Mouse (Mus musculus) myocyte (in vitro differentiated cells): ENCODE results near the gene Per1. TPM values are rescaled to one million over a fixed set of nuclear protein-coding genes. Genes with fewer than 3 reads are reported as not detected.

Experiments used
- H3K27me3 ChIP-seq: one replicate; pipeline ENCODE4 v1.6.1; 2011; ENCODE audit not compliant: control insufficient read depth, insufficient read depth, insufficient read length
- H3K36me3 ChIP-seq: one replicate; pipeline ENCODE4 v1.6.1; 2011; ENCODE audit not compliant: control insufficient read depth, insufficient read depth
- H3K4me2 ChIP-seq: one replicate; pipeline ENCODE4 v1.6.1; 2011; ENCODE audit warnings: low read depth, control low read depth
- H3K4me3 ChIP-seq: one replicate; pipeline ENCODE4 v1.5.1; 2011; ENCODE audit warnings: mild to moderate bottlenecking, control low read depth, moderate library complexity
- H3K79me2 ChIP-seq: one replicate; pipeline ENCODE4 v1.6.1; 2011; ENCODE audit not compliant: control insufficient read depth, insufficient read depth
- H3ac ChIP-seq: one replicate; pipeline ENCODE4 v1.6.1; 2011; ENCODE audit not compliant: control insufficient read depth, insufficient read length
- CEBPB ChIP-seq: IDR thresholded peaks from 2 replicates; pipeline ENCODE4 v1.6.1; 2011; ENCODE audit warnings: mild to moderate bottlenecking, moderate library complexity; ENCODE audit not compliant: poor library complexity, insufficient read depth, severe bottlenecking
- E2F4 ChIP-seq: IDR thresholded peaks from one replicate; pipeline ENCODE4 v1.6.1; 2011; ENCODE audit warnings: mild to moderate bottlenecking, control low read depth, moderate library complexity; ENCODE audit not compliant: insufficient read depth
- MAX ChIP-seq: IDR thresholded peaks from one replicate; pipeline ENCODE4 v1.6.1; 2011; ENCODE audit warnings: low read depth, mild to moderate bottlenecking, control low read depth
- MYOD1 ChIP-seq, 3 experiments: IDR thresholded peaks; one replicate each; pipeline ENCODE4 v1.6.1; 2011; ENCODE audit warnings: control low read depth in 2 of 3, low read depth in 2 of 3, mild to moderate bottlenecking in 2 of 3, moderate library complexity in 1 of 3; ENCODE audit not compliant: insufficient read length in 2 of 3, control insufficient read depth in 1 of 3
- MYOG ChIP-seq, 3 experiments: IDR thresholded peaks; one replicate each; pipeline ENCODE4 v1.6.1; 2011; ENCODE audit warnings: control low read depth in 2 of 3, low read depth in 2 of 3, mild to moderate bottlenecking in 2 of 3; ENCODE audit not compliant: insufficient read length in 2 of 3, control insufficient read depth in 1 of 3, insufficient read depth in 1 of 3
- POLR2A ChIP-seq: IDR thresholded peaks from one replicate; pipeline ENCODE4 v1.6.1; 2011; ENCODE audit warnings: low read depth, mild to moderate bottlenecking, control low read depth, moderate library complexity; ENCODE audit not compliant: insufficient read length
- POLR2AphosphoS2 ChIP-seq: IDR thresholded peaks from one replicate; pipeline ENCODE4 v1.6.1; 2011; ENCODE audit warnings: low read depth, control low read depth; ENCODE audit not compliant: insufficient read length
- REST ChIP-seq: IDR thresholded peaks from one replicate; pipeline ENCODE4 v1.6.1; 2011; ENCODE audit warnings: mild to moderate bottlenecking, control low read depth, moderate library complexity; ENCODE audit not compliant: insufficient read depth, insufficient read length
- SRF ChIP-seq: IDR thresholded peaks from one replicate; pipeline ENCODE4 v1.6.1; 2011; ENCODE audit warnings: low read depth; ENCODE audit not compliant: control insufficient read depth, insufficient read length
- TCF12 ChIP-seq: IDR thresholded peaks from one replicate; pipeline ENCODE4 v1.6.1; 2011; ENCODE audit warnings: mild to moderate bottlenecking, control low read depth; ENCODE audit not compliant: poor library complexity, insufficient read depth, severe bottlenecking
- TCF3 ChIP-seq: IDR thresholded peaks from one replicate; pipeline ENCODE4 v1.6.1; 2011; ENCODE audit warnings: low read depth, control low read depth; ENCODE audit not compliant: insufficient read length
- USF1 ChIP-seq: IDR thresholded peaks from one replicate; pipeline ENCODE4 v1.6.1; 2011; ENCODE audit warnings: low read depth, mild to moderate bottlenecking, control low read depth, moderate library complexity
- polyA plus RNA-seq: library from polyadenylated mRNA; unstranded; fragments of >200 nt; fragmentation: generic; extraction: Trizol; gene quantifications from one replicate; pipeline ENCODE4 v1.2.1, GENCODE M21; 2012; ENCODE audit warnings: missing spikeins

The Per1 gene
- polyA plus RNA-seq, 1 experiment, result 8.9 TPM

DNA sequence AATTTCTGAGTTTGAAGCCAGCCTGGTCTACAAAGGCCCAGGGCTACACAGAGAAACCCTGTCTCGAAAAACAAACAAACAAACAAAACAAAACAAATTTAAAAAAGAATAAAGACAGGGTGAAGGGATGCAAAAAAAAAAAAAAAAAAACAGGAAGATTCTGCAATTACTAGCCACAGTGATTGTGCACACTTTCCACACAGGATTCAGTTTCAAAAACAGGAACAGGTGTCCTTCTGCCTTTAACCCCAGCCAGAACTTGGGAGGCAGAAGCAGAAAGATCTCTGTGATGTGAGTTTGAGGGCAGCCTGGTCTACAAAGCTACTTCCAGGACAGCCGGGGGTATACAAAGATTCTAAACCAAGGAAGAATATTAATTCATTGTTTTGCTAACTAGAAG, 36.8 kb upstream of the Per1 start:
- Histone ChIP-seq H3K4me3 (peak overlapping the region; percentile 66), H3K27me3 (no peaks in the 10 kb centered on the region), H3ac (no peak overlapping the region), H3K4me2 (peak overlapping the region; percentile 88), H3K36me3 (no peaks in the 10 kb centered on the region), H3K79me2 (peaks cover 23% of the 10 kb centered on the region)
- TF ChIP-seq MYOG (IDR thresholded peaks at IDR 0.05; ENCODE audit: control insufficient read depth in 1 of 3, insufficient read depth in 1 of 3, insufficient read length in 2 of 3, low read depth in 2 of 3) (no peak), MYOD1 (IDR thresholded peaks at IDR 0.05; ENCODE audit: control insufficient read depth in 1 of 3, insufficient read length in 2 of 3, low read depth in 2 of 3) (peak in 2 of 3 experiments; percentile 35 to 43)

DNA sequence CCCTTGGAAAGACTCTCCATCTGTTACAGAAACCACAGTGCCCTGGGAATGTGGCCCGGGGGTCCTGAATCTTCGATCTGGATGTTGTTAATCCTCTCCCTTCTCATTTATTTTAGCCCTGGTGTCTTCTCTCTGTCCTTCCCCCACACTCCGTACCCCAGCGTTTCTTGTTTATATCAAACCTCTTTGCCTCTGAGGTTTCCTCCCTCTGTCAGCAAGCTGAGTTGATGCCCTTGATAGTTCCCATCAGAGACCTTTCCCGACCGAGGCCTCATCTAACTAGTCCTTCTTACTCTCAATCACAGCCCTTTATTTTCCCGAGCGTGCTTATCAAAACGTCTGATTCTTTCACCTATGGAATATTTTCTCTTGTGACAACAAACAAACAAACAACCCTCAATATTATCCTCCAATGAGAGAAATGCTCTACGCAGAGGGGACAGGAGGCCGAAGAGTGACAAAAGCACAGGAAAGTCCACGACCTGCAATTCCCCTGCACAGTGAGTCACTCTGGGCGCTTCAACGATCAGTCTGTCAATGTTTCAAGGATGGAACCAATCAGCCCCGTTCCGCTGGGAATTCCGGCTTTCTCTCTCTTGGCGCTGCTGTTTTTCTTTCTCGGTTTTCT, 36.2 kb upstream of the Per1 start:
- Histone ChIP-seq H3K79me2 (peaks cover 23% of the 10 kb centered on the region), H3K36me3 (no peaks in the 10 kb centered on the region), H3K4me3 (peak overlapping the region; percentile 66), H3K27me3 (no peaks in the 10 kb centered on the region), H3K4me2 (peak overlapping the region; percentile 88), H3ac (peak overlapping the region; percentile 75)
- TF ChIP-seq TCF3 (no peak), MYOD1 (IDR thresholded peaks at IDR 0.05; ENCODE audit: control insufficient read depth in 1 of 3, insufficient read length in 2 of 3, low read depth in 2 of 3) (no peak), REST (no peak), POLR2A (no peak), E2F4 (no peak), MAX (no peak), USF1 (no peak)

DNA sequence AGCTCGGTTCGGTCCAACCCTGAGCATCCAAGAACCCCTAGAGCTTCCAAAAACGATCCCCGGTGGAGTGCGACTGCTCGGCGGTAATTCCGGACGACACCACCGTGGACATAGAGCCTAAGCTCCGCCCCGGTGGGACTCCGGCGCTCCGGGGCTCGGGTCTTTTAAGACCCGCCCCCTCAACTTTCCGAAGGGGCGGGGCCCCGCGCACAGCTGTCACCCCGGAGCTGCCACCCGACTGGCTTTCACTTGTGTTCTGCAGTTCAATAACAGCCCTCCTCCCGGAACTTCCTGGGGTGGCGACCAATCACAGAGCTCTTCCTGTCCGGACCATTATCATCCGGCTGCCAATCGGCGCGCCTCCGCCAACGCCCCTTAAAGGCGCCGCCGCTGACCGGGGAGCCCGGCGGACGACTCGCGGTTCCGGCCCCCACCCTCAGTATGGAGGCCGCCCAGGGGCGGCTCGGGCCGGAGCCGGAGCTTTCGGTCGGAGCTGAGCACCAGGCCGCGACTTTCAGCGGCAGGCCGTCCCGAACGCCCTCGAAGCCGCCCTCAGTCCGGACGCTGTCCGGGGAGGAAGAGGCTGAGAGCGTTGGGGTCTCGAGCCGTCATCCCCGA, 35.6 kb upstream of the Per1 start, which contains the start of gene Borcs6:
Gene Borcs6, plus strand, starts transcription at position 361 of the 618 bp plus-strand sequence.
- H3ac ChIP-seq, result peak within 1 kb of the TSS; percentile 75
- H3K4me2 ChIP-seq, result peak within 1 kb of the TSS; percentile 97
- no peak for TF ChIP-seq SRF
- peak; percentile 57 for TF ChIP-seq POLR2AphosphoS2
- no peak for TF ChIP-seq USF1
- TF ChIP-seq MYOG (IDR thresholded peaks at IDR 0.05; ENCODE audit: control insufficient read depth in 1 of 3, insufficient read depth in 1 of 3, insufficient read length in 2 of 3, low read depth in 2 of 3), result peak; percentile 44 to 82 (median 80)
- TF ChIP-seq MYOD1 (IDR thresholded peaks at IDR 0.05; ENCODE audit: control insufficient read depth in 1 of 3, insufficient read length in 2 of 3, low read depth in 2 of 3), result peak in 2 of 3 experiments; percentile 55 to 77
- peak; percentile 64 for TF ChIP-seq POLR2A
- H3K79me2 ChIP-seq, result peaks cover 23% of the 10 kb centered on the region
- no peaks in the 10 kb centered on the region for H3K27me3 ChIP-seq
- no peaks in the 10 kb centered on the region for H3K36me3 ChIP-seq
- H3K4me3 ChIP-seq, result peak within 1 kb of the TSS; percentile 66

DNA sequence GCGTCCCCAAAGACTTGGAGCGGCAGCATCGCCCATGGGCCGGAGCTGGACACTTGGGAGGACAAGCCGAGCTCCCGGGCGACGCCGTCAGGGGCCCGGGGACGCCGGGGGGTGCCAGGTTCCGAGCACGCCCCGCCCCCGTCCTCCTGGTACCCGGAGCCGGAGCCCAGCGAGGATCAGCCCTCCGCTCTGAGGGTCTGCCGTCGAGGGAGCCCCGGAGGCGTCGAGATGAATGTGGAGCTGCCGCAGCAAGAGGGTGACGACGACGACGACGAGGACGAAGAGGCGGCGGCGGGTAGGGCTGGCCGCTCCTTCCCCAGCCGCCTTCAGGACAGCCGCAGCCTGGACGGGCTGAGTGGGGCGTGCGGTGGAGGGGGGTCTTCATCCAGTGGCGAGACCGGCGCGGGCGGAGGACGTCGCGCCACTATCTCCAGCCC, 35.0 kb upstream of the Per1 start:
- no peak for TF ChIP-seq MYOG (IDR thresholded peaks at IDR 0.05; ENCODE audit: control insufficient read depth in 1 of 3, insufficient read depth in 1 of 3, insufficient read length in 2 of 3, low read depth in 2 of 3)
- no peak for TF ChIP-seq TCF3
- TF ChIP-seq MAX, result no peak
- no peak for TF ChIP-seq MYOD1 (IDR thresholded peaks at IDR 0.05; ENCODE audit: control insufficient read depth in 1 of 3, insufficient read length in 2 of 3, low read depth in 2 of 3)
- no peak for TF ChIP-seq TCF12
- H3K79me2 ChIP-seq, result peaks cover 23% of the 10 kb centered on the region

DNA sequence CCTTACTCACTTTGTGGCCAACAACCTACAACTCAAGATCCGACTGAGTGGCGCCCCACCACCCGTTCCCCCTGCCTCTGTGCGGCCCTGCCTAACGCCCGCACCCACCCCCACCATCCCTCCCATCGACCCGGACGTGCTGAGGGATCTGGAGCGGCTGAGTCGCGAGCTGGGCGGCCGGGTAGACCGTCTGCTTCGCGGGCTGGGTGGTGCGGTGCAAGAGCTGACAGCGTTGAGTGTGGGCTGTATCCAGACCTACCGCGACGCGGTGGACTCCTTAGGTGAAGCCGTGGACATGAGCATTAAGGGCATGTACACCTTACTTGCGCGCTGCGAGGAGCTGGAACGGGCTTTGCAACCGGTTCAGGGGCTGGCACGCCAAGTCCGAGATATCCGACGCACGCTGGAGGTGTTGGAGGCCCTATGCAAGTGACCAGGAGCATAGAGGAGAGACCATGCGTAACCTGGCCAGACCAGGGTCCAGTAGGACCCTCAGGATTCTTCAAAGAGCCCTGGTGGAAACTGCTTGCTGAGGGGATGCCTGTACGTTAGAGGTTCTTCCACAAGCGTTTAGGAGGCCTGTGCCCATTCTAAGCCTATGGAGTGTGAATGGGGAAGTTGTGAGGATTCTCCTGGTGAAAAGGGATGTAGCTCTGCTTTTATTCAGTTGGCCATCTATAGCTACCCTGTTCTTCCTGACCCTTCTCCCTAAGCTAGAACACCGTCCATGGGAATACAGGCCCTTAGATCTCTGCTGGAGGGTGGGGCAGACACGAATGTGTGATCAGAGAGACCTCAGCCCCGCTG, 34.4 kb upstream of the Per1 start:
- TF ChIP-seq POLR2A (no peak), MYOG (IDR thresholded peaks at IDR 0.05; ENCODE audit: control insufficient read depth in 1 of 3, insufficient read depth in 1 of 3, insufficient read length in 2 of 3, low read depth in 2 of 3) (no peak), MAX (no peak), MYOD1 (IDR thresholded peaks at IDR 0.05; ENCODE audit: control insufficient read depth in 1 of 3, insufficient read length in 2 of 3, low read depth in 2 of 3) (no peak), SRF (no peak), TCF12 (no peak), CEBPB (no peak), REST (no peak), POLR2AphosphoS2 (no peak)
- Histone ChIP-seq H3K4me2 (peak overlapping the region; percentile 97), H3K36me3 (no peaks in the 10 kb centered on the region)

More for the DNA sequence above, 35.0 kb upstream of the Per1 start:
- Histone ChIP-seq H3K27me3 (no peaks in the 10 kb centered on the region), H3K4me3 (peak overlapping the region; percentile 66), H3ac (peak overlapping the region; percentile 75), H3K4me2 (peak overlapping the region; percentile 97), H3K36me3 (no peaks in the 10 kb centered on the region)

More for the DNA sequence above, 34.4 kb upstream of the Per1 start:
- Histone ChIP-seq H3K79me2 (peaks cover 23% of the 10 kb centered on the region), H3ac (peak overlapping the region; percentile 75), H3K4me3 (peak overlapping the region; percentile 66), H3K27me3 (no peaks in the 10 kb centered on the region)
